Mouse (Mus musculus): ENCODE data around the gene Spen.

DNA sequence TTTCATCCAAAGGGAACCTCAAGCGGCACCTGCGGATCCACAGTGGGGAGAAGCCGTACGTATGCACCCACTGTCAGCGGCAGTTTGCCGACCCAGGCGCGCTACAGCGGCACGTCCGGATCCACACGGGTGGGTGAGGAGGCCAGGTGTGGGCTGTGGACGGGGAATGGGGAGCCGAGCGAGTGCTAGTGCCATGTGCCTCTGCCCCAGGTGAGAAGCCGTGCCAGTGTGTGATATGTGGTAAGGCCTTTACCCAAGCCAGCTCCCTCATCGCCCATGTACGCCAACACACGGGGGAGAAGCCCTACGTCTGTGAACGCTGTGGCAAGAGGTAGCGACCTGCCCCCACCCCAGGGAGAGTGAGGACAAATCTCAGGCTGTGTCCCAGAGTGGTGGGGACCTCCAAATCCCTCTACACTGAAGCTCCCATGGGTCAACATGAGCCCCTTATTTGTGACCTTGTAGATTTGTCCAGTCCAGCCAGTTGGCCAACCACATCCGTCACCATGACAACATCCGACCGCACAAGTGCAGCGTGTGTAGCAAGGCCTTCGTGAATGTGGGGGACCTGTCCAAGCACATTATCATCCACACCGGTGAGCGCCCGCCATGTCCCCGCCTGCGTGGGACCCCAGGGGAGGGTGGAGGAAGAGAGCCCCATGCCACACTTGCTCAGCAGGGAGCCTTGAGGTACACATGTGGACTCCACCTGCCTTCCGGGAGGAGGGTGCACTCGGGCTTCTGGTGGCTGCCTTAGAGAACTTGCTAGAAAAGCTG lies 72.7 kb downstream of the Spen start:
- no peak for TF ChIP-seq ZC3H11A (IDR thresholded peaks at IDR 0.05; ENCODE audit: borderline replicate concordance, low read depth, low read length)
- TF ChIP-seq CHD2 (IDR thresholded peaks at IDR 0.05; ENCODE audit: low read depth, low read length) = no peak
- no peak for TF ChIP-seq ZNF384 (IDR thresholded peaks at IDR 0.05; ENCODE audit: low read depth, low read length)
- TF ChIP-seq MAFK (IDR thresholded peaks at IDR 0.05; ENCODE audit: insufficient read depth, low read depth, low read length) = no peak
- no peak for TF ChIP-seq HCFC1 (IDR thresholded peaks at IDR 0.05; ENCODE audit: borderline replicate concordance, insufficient read depth, low read length)
